Mouse (Mus musculus): ENCODE measurements at regions not wholly inside any gene's neighbourhood (a gene's known extent, or its start where the extent isn't known, plus 50 kb on each side); places are given as distances from the start of the nearest gene placed in this dataset.

DNA sequence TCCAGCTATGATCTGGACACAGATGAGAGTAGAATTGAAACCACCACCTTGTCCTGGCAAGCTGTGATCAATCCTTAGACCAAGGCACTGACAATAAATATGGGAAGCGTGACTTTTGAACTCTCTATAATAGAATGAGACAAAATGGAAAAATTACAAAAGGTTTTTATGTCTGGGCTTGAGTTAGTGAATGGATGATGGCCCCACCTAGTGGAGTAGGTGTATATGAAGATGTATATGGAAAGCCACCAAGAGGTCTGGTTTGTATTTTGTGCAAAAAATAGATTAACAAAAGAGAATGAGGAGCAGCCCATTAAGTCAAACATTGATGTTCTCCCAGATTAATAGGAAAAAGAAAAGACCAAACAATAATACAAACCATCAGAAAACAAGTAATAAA is 172.5 kb downstream of the Tacr3 start:
- DNase-seq (ENCODE audit: low spot score), result no peak

DNA sequence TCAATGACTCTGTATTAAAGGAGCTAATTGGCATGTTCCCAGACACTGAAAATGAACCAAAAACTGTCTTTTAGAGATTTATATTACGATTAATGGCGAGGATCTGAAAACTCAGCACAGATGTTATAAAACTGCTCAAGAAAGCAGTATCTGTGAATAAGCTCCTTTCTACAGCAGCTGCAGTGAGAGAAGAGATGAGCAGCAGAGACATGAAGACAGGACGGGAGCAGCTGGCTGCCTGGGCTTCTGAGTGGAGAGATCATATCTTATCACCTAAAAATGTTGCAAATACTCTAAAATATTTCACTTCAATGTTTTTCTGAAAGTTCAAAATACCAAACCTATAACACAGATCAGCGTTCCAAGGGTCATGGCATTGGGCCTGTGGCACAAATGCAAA is 187.0 kb downstream of the Tacr3 start:
- no peak for DNase-seq (ENCODE audit: low spot score)

DNA sequence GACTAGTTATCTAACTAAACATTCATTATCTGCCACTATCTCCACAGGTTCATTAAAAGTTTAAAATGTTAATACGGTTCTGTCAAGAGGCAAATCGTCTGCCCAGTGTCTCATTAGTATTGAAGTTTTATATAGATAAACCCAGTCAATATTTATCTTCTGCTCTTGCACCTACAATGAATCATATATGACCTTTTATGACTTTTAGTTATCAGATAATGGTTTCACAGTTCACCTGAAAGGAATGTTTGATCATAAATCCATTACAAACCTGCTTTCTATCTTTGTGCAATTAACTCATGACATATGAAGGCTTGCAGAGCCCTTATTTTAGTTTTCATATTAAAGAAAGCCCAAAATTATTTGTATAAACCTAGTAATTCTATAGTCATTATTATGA is 188.0 kb upstream of the Cenpe start:
- no peak for DNase-seq (ENCODE audit: low spot score)

DNA sequence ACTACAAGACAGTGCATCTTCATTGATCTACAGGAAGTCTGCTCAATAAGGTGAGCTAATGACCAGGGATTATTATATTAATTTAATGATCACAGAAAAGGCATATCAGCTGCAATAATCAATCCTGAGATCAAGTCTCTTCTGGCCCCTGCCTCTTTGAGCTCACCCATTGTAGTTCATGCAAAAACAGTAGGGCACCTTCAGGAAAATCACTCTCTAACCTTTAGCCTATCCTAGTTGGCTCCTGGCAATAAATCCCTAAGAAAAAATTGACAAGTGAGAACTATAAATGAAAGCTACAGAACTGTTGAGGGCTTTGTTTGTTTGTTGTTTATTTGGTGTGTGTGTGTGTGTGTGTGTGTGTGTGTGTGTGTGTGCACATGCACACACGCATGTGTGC is 187.5 kb upstream of the Cenpe start:
- DNase-seq (ENCODE audit: low spot score), result no peak

DNA sequence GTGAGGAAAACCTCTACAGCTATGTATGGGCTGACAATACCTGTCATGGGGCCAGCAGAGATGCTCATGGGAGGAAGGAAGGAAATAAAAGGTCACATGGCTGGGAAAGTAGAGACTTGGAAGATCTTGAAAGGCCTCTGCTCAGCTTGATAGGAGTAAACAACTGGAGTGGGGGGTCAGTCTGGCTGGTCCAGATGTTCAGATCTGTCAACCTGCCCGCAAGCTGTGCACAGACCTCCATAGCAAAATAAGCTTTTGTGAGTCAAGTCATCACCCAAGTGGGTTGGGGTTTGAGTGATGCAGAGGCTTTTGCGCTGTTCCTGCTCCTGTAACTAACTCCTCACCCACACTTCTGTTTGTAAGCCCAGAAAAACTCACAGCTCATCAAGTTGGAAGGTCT is 179.9 kb upstream of the Cenpe start:
- DNase-seq (ENCODE audit: low spot score), result no peak

DNA sequence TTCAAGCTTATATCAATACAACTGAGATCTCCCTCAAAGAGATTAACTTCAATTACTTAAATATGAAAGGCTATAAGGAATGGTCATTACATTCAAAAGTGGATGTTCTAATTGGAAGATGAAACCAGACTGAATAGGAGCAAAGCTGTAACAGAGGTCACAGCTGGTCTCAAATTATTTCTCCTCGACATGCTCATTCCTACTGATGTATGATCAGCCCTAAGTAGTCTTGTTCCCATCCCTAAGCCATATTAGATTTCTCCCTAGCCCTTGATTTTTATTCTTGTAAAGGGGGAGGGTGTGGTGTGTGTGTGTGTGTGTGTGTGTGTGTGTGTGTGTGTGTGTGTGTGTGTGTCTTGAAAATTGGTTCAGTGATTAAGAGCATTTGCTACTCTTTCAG is 175.0 kb upstream of the Cenpe start:
- peak; percentile 9 for DNase-seq (ENCODE audit: low spot score)

DNA sequence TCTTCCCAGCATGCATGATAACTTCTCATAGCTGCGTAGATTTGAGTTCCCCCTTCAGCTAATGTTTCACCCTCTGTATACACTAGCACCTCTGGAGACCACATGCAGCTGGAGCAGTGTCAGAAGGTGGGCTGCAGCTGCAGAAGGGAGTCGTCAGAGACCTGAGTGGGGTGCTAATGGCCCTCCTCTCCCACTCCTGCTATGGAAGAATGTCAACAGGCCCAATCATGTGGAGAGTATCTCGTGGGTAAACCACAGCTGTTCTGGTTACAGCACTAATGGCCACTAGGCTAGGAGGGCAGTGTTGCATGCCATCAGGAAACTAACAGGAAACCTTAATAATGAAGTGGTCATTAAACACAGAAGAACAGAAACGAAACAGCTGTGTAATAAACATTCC is 170.1 kb upstream of the Cenpe start:
- peak; percentile 6 for DNase-seq (ENCODE audit: low spot score)

DNA sequence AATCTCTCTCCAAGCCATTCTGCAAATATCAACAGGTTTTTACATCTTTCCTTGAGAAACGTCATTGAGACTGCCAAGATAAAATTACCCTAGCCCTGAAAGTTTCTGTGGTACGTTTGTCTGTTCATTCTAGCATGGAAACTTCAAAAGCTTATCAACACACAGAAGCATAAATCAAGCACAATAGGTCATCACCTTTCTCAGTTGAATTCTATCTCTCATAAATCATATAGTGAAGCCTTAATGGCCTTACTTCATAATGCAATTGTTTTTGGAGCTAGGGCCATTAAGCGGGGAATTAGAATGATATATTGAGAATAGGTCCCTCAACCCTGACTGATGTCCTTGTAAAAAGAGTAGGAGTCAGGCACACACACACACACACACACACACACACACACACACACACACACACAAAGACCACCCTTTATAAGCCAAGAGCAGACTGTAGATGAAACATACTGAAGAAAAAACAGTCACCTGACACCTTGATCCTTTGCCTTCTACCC is 166.5 kb upstream of the Cenpe start:
- no peak for DNase-seq (ENCODE audit: low spot score)

DNA sequence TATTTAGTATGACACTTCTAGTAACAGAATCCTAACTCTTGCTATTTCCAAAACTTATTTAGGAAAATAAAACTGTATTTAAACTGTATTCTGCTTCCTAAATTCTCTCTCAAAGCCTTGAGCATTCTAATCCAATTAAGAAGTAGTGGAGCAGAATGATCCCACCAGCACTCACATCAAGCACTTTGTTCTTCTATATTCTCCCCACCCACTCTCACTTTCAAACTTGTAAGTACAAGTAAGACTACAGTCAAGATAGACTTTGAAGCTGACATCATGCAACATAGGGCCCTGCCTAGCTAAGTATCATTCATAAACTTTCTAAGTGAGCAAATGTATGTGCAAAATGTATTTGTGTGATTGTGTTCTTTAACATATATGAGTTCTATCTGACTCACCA is 120.8 kb upstream of the Cenpe start:
- peak; percentile 7 for DNase-seq (ENCODE audit: low spot score)

DNA sequence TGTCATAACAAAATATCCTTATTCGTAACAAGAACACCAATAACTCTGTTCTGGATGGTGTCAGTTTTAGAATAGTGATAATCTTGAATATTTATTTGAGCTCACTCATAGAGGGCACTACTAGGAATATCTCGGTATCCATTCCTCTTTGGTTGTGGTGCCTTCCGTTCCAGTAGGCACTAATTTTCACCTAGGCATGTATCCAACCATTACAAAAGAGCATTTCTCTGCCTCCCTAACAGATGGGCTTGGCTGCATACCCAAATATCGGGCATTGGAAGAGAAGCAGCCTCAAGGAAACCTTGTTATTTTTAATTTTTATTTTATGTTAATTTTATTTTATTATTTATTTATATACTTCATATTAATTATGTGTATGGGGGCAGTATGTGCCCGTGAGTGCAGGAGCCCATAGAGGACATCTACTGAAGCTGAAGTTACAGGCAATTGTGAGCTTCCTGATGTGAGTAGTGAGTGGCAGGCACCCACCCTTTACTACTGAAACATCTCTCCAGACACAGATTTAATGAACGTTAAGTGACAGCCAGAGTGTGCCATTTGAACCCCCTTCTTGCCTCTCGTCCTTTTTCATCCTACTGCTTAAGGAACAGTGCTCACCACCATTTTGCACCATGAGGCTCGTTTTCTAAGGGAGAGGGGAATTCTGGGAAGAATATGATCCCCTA is 111.3 kb upstream of the Cenpe start:
- DNase-seq (ENCODE audit: low spot score), result no peak
